Mouse (Mus musculus): ENCODE results near the gene Sox21. TPM values are rescaled to one million over a fixed set of nuclear protein-coding genes. Genes with fewer than 3 reads are reported as not detected.

Sox21 gene
- polyA plus RNA-seq, 1 experiment from 2014 or later, result 11.1 TPM

Small RNA genes within 50 kb of the gene (microRNA-seq; reads per million reads assigned to microRNA genes)
- not detected for gene Mir6241

Other genes with a start within 250 kb of the Sox21 start
- gene Dct, start 184.8 kb downstream of the Sox21 start, polyA plus RNA-seq (2016; fragmentation: Nextera tagmentation; extraction: Ambion mirVana), result 3.5 TPM in 2 replicates
- gene Tgds, start 104.3 kb downstream of the Sox21 start, polyA plus RNA-seq (2016; fragmentation: Nextera tagmentation; extraction: Ambion mirVana), result 28.3 and 29.1 TPM in 2 replicates
- 35.8 and 38.5 TPM in 2 replicates for gene Gpr180, start 99.9 kb downstream of the Sox21 start, polyA plus RNA-seq (2016; fragmentation: Nextera tagmentation; extraction: Ambion mirVana)
- not detected in 2 replicates for gene Gm9376, start 29.9 kb upstream of the Sox21 start, polyA plus RNA-seq (2016; fragmentation: Nextera tagmentation; extraction: Ambion mirVana)